Mouse (Mus musculus) midbrain, postnatal 0 days (tissue): Measurements from ENCODE around the gene Lypd6. TPM values are rescaled to one million over a fixed set of nuclear protein-coding genes. Genes with fewer than 3 reads are reported as not detected.

Source experiments
- ATAC-seq: fragments of 200-750 bp; cut with Nextera tagmentation; 2 replicates; pipeline ENCODE4 v1.8.0; 2017; ENCODE audit warnings: moderate number of reproducible peaks, mild to moderate bottlenecking, moderate TSS enrichment, moderate library complexity; ENCODE audit not compliant: low FRiP score
- DNase-seq: peaks from one replicate; pipeline ENCODE4 v3.0.0-alpha.2; 2015; ENCODE audit warnings: low spot score
- H3K27ac ChIP-seq: fragments of 300-500 bp; sonication (generic); 2 replicates; pipeline ENCODE4 v1.5.1; 2014; ENCODE audit warnings: low read depth, mild to moderate bottlenecking, low read length, mixed read lengths
- H3K27me3 ChIP-seq: fragments of 300-500 bp; sonication (generic); 2 replicates; pipeline ENCODE4 v1.6.1; 2014; ENCODE audit warnings: low read length, control low read depth, mixed read lengths; ENCODE audit not compliant: insufficient read depth
- H3K36me3 ChIP-seq: fragments of 300-500 bp; sonication (generic); 2 replicates; pipeline ENCODE4 v1.6.1; 2014; ENCODE audit warnings: low read length, control low read depth, mixed read lengths; ENCODE audit not compliant: insufficient read depth
- H3K4me1 ChIP-seq: fragments of 300-500 bp; sonication (generic); 2 replicates; pipeline ENCODE4 v1.6.1; 2014; ENCODE audit warnings: mild to moderate bottlenecking, control low read depth, antibody characterized with exemption, low read length, mixed read lengths; ENCODE audit not compliant: insufficient read depth
- H3K4me2 ChIP-seq: fragments of 300-500 bp; sonication (generic); 2 replicates; pipeline ENCODE4 v1.6.1; 2014; ENCODE audit warnings: low read depth, mild to moderate bottlenecking, low read length, mixed read lengths; ENCODE audit not compliant: poor library complexity, severe bottlenecking
- H3K4me3 ChIP-seq: fragments of 300-500 bp; sonication (generic); 2 replicates; pipeline ENCODE4 v1.5.1; 2014; ENCODE audit warnings: low read depth, mild to moderate bottlenecking, low read length, moderate library complexity
- H3K9ac ChIP-seq: fragments of 300-500 bp; sonication (generic); replicated peaks from 2 replicates; pipeline ENCODE4 v1.6.1; 2014; ENCODE audit warnings: mild to moderate bottlenecking, low read length, moderate library complexity, mixed read lengths; ENCODE audit not compliant: poor library complexity, severe bottlenecking
- H3K9me3 ChIP-seq: fragments of 300-500 bp; sonication (generic); 2 replicates; pipeline ENCODE4 v1.6.1; 2016; ENCODE audit warnings: low read length, control low read depth
- CTCF ChIP-seq: IDR thresholded peaks from 2 replicates; pipeline ENCODE4 v1.5.1; 2016; ENCODE audit warnings: antibody characterized with exemption, mild to moderate bottlenecking
- WGBS: fragments of 180-500 bp; shearing (Covaris S2); extraction: QIAGEN DNeasy Blood & Tissue Kit; methylation state at CpG from one replicate; pipeline ENCODE4 v1.1.7; 2014; 5-methylcytosine and 5-hydroxymethylcytosine counted together
- polyA plus RNA-seq: library from polyadenylated mRNA; unstranded; fragments of >200 nt; fragmentation: Nextera tagmentation; extraction: Ambion mirVana; gene quantifications from 2 replicates; pipeline ENCODE4 v1.2.1, GENCODE M21; 2015
- total RNA-seq: library from RNA; depleted of rRNA; stranded (reverse); fragments of >200 nt; gene quantifications from 2 replicates; pipeline ENCODE4 v1.2.3, GENCODE M21; 2014

Gene Lypd6
- total and polyA plus RNA-seq, 2 experiments from 2014 or later = 20.4 to 29.5 TPM

DNA sequence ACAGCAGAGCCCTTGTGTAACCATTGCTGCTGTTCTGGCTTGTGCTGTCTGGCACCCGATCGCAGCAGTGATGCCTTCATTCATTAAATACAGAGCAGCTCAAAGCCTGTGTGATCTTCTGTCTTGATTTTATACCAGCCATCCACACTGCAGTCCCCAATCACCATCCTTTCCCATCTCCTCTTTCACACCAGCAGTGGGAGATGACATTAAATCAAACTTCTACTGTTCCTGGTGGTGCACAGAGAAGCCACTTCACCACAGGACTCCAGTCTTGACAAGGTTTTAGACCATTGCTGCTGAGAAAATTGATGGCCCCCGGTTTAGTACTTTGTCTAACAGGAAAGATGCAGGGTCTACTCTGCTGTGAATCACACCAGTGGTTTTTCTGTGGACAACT lies 44.9 kb downstream of the Lypd6 start:
- WGBS = 74% methylated on average over 3 of the region's 3 CpGs

DNA sequence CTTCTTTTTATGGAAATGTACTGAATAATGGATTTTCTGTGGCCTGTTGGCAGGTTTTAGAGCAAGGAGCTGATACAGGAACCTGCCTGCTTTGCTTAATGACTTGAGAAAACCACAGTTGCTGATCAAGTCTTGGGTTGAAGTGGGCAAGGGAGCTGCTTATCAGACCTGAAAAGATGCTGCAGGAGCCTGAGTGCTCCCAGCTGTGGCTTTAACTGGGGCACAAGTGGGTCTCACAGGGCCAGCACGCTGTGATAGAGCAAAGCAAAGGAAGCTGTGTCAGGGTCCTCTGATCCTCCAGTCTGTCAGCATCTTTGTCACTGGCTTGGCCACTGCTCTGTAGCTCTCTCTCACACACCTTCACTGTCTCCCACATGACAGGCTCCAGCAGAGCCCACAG lies 45.4 kb downstream of the Lypd6 start:
- ATAC-seq (no peak), DNase-seq (no peak)
- Histone ChIP-seq H3K4me1 (no peaks in the 10 kb centered on the region), H3K9ac (no peak overlapping the region), H3K27me3 (no peaks in the 10 kb centered on the region), H3K4me2 (no peak overlapping the region), H3K27ac (no peak overlapping the region), H3K36me3 (no peaks in the 10 kb centered on the region), H3K9me3 (no peaks in the 10 kb centered on the region), H3K4me3 (no peak overlapping the region)
- TF ChIP-seq CTCF = no peak
- 52% methylated on average over 1 of the region's 1 CpGs for WGBS

More for the DNA sequence above, 44.9 kb downstream of the Lypd6 start:
- no peaks in the 10 kb centered on the region for H3K36me3 ChIP-seq
- no peak overlapping the region for H3K9ac ChIP-seq
- H3K4me1 ChIP-seq = no peaks in the 10 kb centered on the region
- no peak for DNase-seq
- no peaks in the 10 kb centered on the region for H3K9me3 ChIP-seq
- H3K4me3 ChIP-seq = no peak overlapping the region
- ATAC-seq = no peak
- H3K27me3 ChIP-seq = no peaks in the 10 kb centered on the region
- TF ChIP-seq CTCF = no peak
- H3K27ac ChIP-seq = no peak overlapping the region
- no peak overlapping the region for H3K4me2 ChIP-seq

DNA sequence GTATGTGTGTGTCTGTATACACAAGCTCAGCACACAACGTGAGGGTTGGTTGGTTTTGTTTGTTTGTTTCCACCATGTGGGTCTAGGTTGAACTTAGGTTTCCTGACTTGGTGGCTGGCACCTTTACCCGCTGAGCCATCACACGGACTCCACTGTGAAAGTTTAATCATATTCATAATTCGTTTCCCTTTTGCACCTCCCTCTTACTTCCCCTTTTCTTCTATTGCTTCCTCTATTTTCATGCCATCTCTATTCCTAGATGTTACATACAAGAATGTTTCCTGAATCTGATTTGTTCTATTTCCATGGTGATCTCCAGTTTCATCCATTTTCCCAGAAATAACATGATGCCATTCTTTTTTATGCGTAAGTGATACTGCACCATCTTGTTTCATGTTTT lies 46.2 kb downstream of the Lypd6 start:
- Histone ChIP-seq H3K4me1 (no peaks in the 10 kb centered on the region), H3K27me3 (no peaks in the 10 kb centered on the region), H3K4me2 (no peak overlapping the region), H3K9me3 (no peaks in the 10 kb centered on the region), H3K27ac (no peak overlapping the region), H3K36me3 (no peaks in the 10 kb centered on the region), H3K9ac (no peak overlapping the region), H3K4me3 (no peak overlapping the region)
- 90% methylated on average over 5 of the region's 5 CpGs for WGBS
- no peak for TF ChIP-seq CTCF
- ATAC-seq = no peak
- DNase-seq = no peak

DNA sequence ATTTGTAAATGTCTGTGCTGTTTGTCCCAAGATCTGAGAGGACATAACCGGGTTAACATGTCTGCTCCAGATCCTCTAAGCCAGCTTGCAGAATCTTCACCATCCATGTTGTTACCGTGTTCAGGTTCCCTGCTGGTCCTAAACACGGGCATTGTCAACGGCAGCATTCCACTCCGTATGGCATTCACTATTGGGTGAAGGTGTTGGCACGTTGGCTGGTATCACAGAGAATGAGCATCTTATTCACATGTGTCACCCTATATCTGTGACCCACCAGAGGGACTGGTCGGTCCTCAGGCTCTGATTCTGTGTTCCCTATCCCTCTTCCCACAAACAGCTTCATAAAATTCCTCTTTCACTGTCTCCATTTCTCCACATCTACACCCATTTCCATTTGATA lies 52.9 kb downstream of the Lypd6 start:
- H3K4me1 ChIP-seq = no peaks in the 10 kb centered on the region
- no peaks in the 10 kb centered on the region for H3K9me3 ChIP-seq
- no peaks in the 10 kb centered on the region for H3K27me3 ChIP-seq
- DNase-seq = no peak
- H3K4me2 ChIP-seq = no peak overlapping the region
- no peak overlapping the region for H3K9ac ChIP-seq
- no peak for TF ChIP-seq CTCF
- ATAC-seq = no peak
- H3K4me3 ChIP-seq = no peak overlapping the region
- 92% methylated on average over 7 of the region's 7 CpGs for WGBS
- no peaks in the 10 kb centered on the region for H3K36me3 ChIP-seq
- no peak overlapping the region for H3K27ac ChIP-seq

DNA sequence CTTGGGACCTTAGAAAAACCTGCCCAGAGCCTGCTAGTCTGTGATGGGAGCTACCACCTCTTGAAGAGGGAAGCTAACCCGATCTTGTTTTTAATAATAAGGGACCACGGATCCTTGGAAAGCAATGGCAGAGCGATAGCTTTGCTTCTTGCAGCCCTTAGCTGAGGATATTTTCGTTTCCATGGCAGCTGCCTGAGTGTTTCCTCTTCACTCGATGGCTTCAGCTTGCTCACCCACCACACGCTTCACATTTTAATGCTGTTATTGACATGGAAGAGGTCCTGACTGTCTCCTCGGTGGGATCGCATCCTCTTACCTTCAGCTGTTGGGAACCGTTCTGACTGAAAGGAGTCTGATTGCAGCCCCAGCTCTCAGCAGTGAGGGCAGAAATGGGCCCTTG lies 54.6 kb downstream of the Lypd6 start:
- TF ChIP-seq CTCF = no peak
- Histone ChIP-seq H3K27me3 (no peaks in the 10 kb centered on the region), H3K9ac (no peak overlapping the region), H3K9me3 (no peaks in the 10 kb centered on the region), H3K4me3 (no peak overlapping the region), H3K4me1 (no peaks in the 10 kb centered on the region), H3K4me2 (no peak overlapping the region), H3K27ac (no peak overlapping the region), H3K36me3 (no peaks in the 10 kb centered on the region)
- WGBS = 60% methylated on average over 9 of the region's 9 CpGs
- ATAC-seq (no peak), DNase-seq (no peak)

DNA sequence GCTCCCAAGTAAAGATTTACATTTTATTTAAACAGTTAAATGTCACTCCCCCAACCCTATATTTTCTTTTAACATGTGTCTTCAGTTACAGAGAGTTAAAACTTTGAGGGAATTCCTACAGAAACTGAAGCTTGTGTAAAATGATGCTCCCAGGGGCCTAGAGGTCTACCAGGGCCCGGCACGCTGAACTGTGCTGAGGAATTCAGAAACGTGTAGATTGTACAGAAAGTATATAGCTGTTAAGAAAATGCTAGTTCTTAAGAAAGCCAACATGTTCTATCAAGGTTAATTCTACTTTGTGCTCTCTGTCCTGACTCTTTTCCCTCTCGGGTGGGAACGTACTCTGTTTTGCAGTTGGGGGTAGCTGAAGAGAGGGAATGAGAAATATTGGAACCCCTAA lies 57.1 kb downstream of the Lypd6 start:
- H3K27me3 ChIP-seq = no peaks in the 10 kb centered on the region
- H3K4me3 ChIP-seq = no peak overlapping the region
- no peak overlapping the region for H3K4me2 ChIP-seq
- no peaks in the 10 kb centered on the region for H3K9me3 ChIP-seq
- no peaks in the 10 kb centered on the region for H3K4me1 ChIP-seq
- no peak overlapping the region for H3K9ac ChIP-seq
- ATAC-seq = no peak
- WGBS = 94% methylated on average over 5 of the region's 5 CpGs
- DNase-seq = no peak
- TF ChIP-seq CTCF = no peak
- no peak overlapping the region for H3K27ac ChIP-seq
- no peaks in the 10 kb centered on the region for H3K36me3 ChIP-seq
